Mouse (Mus musculus) liver, adult 2 months (tissue): ENCODE results near the gene Ahdc1.

Experiments
- CTCF ChIP-seq: fragments of 200-500 bp; IDR thresholded peaks from 2 replicates; pipeline ENCODE4 v1.5.1; 2011; ENCODE audit warnings: low read depth, low read length, control low read depth
- POLR2A ChIP-seq: fragments of 200-500 bp; IDR thresholded peaks from 2 replicates; pipeline ENCODE4 v1.6.1; 2011; ENCODE audit warnings: low read length, control low read depth; ENCODE audit not compliant: insufficient read depth; ENCODE audit errors: extremely low read depth

GRCm38 (mm10) chr4:133093481-133094033, 82.5 kb downstream of the Ahdc1 start:
- TF ChIP-seq CTCF = no peak
- no peak for TF ChIP-seq POLR2A
